Mouse (Mus musculus): ENCODE measurements around the gene Pdcd4.
"Not testable (repeated sequence)": the region's sequence is repeated elsewhere in the genome, so short reads cannot be mapped to it uniquely, and the experiment has no call there.

The Pdcd4 gene

GRCm38 (mm10) chr19:53901931-53902738 lies 10.1 kb downstream of the Pdcd4 start:
- no peak for DNase-seq (ENCODE audit: low read depth, low spot score)

GRCm38 (mm10) chr19:53902739-53903487 lies 10.9 kb downstream of the Pdcd4 start:
- peak; percentile 99 for DNase-seq (ENCODE audit: low read depth, low spot score)

GRCm38 (mm10) chr19:53903507-53904321 lies 11.7 kb downstream of the Pdcd4 start:
- DNase-seq (ENCODE audit: low read depth, low spot score), result peak; percentile 70

GRCm38 (mm10) chr19:53904833-53905480 lies 12.9 kb downstream of the Pdcd4 start:
- DNase-seq (ENCODE audit: low read depth, low spot score), result no peak

GRCm38 (mm10) chr19:53906033-53906702 lies 14.1 kb downstream of the Pdcd4 start:
- no peak for DNase-seq (ENCODE audit: low read depth, low spot score)

GRCm38 (mm10) chr19:53906703-53907070 lies 14.7 kb downstream of the Pdcd4 start:
- DNase-seq (ENCODE audit: low read depth, low spot score), result not testable (repeated sequence)

GRCm38 (mm10) chr19:53914950-53915349 lies 22.9 kb downstream of the Pdcd4 start:
- no peak for DNase-seq (ENCODE audit: low read depth, low spot score)

GRCm38 (mm10) chr19:53919541-53919940 lies 27.5 kb downstream of the Pdcd4 start:
- no peak for DNase-seq (ENCODE audit: low read depth, low spot score)

GRCm38 (mm10) chr19:53921996-53922395 lies 30.0 kb downstream of the Pdcd4 start:
- DNase-seq (ENCODE audit: low read depth, low spot score), result not testable (repeated sequence)

- DNase-seq (ENCODE audit: low read depth, low spot score), result peak; percentile 68
Observed at GRCm38 (mm10) chr19:53925338-53925751, 33.3 kb downstream of the Pdcd4 start.

- DNase-seq (ENCODE audit: low read depth, low spot score), result no peak
Observed at GRCm38 (mm10) chr19:53926705-53927104, 34.7 kb downstream of the Pdcd4 start.

GRCm38 (mm10) chr19:53929218-53929617 lies 37.2 kb downstream of the Pdcd4 start:
- DNase-seq (ENCODE audit: low read depth, low spot score), result no peak

- no peak for DNase-seq (ENCODE audit: low read depth, low spot score)
Observed at GRCm38 (mm10) chr19:53933050-53933449, 41.0 kb downstream of the Pdcd4 start.

- no peak for DNase-seq (ENCODE audit: low read depth, low spot score)
Observed at GRCm38 (mm10) chr19:53934046-53934445, 42.0 kb downstream of the Pdcd4 start.

- DNase-seq (ENCODE audit: low read depth, low spot score), result no peak
Observed at GRCm38 (mm10) chr19:53939467-53939866, 47.4 kb downstream of the Pdcd4 start.

- no peak for DNase-seq (ENCODE audit: low read depth, low spot score)
Observed at GRCm38 (mm10) chr19:53941139-53941538, 49.1 kb downstream of the Pdcd4 start.

- no peak for DNase-seq (ENCODE audit: low read depth, low spot score)
Observed at GRCm38 (mm10) chr19:53942342-53942741, 50.3 kb downstream of the Pdcd4 start.

GRCm38 (mm10) chr19:53943802-53944785 lies 52.1 kb downstream of the Pdcd4 start, which contains the start of the genes Shoc2 and Bbip1:
Gene Shoc2, plus strand, starts transcription at chr19:53944306.
Gene Bbip1, minus strand, starts transcription at chr19:53944627.
- DNase-seq (ENCODE audit: low read depth, low spot score), result peak; percentile 100

GRCm38 (mm10) chr19:53944786-53945169 lies 52.7 kb downstream of the Pdcd4 start:
- DNase-seq (ENCODE audit: low read depth, low spot score), result no peak

All from brain, adult 2 months (tissue).